Mouse (Mus musculus): Measurements from ENCODE around the gene Capn15.

DNA sequence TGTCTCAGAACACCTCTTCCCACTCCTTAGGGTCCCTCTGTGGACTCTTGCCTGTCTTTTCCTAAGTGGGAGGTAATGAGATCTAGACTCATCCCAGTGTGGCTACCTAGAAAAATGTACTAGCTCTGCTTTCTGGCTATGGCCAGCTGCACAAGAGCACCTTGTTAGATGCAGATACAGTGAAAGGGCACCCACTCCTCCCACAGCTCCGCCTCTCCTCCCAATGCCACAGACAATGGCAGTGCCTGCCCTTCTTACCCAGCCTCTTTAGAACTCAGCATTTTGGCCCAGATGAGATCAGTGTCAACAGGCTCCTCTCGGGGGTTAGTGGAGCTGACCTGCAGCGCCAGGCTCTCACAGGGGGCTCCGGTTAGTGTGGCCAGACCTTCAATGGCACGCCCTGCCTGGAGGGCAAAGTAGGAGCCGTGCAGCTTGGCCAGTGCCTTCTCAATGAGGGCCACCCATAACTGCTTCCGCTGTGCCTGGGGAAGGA lies 23.1 kb downstream of the Capn15 start:
- TF ChIP-seq MAZ (IDR thresholded peaks at IDR 0.05; ENCODE audit: low read depth, low read length) = no peak
- TF ChIP-seq POLR2A (IDR thresholded peaks at IDR 0.05; ENCODE audit: control insufficient read depth in 1 of 2, insufficient read depth in 1 of 2, low read depth in 1 of 2, low read length in 2 of 2, poor library complexity in 1 of 2) = no peak
- no peak for TF ChIP-seq MAFK (IDR thresholded peaks at IDR 0.05; ENCODE audit: borderline replicate concordance, low read depth, low read length)
- no peak for TF ChIP-seq CTCF (IDR thresholded peaks at IDR 0.05 in 2 of 3, conservative IDR thresholded peaks at IDR 0.05 in 1 of 3; ENCODE audit: control insufficient read depth in 1 of 3, insufficient read depth in 1 of 3, low read depth in 2 of 3, low read length in 3 of 3, poor library complexity in 1 of 3, severe bottlenecking in 1 of 3)
- no peak for TF ChIP-seq EP300 (IDR thresholded peaks at IDR 0.05; ENCODE audit: low read depth in 1 of 2, low read length in 2 of 2)

All from MEL (cell line).